Mouse (Mus musculus) hindbrain, embryonic 11.5 days (tissue): ENCODE measurements at regions not wholly inside any gene's neighbourhood (a gene's known extent, or its start where the extent isn't known, plus 50 kb on each side); places are given as distances from the start of the nearest gene placed in this dataset.

Experiments
- ATAC-seq: fragments of 200-750 bp; cut with Nextera tagmentation; 2 replicates; pipeline ENCODE4 v1.8.0; 2017; ENCODE audit warnings: mild to moderate bottlenecking, moderate TSS enrichment, moderate library complexity; ENCODE audit not compliant: low FRiP score
- DNase-seq: peaks from one replicate; pipeline ENCODE4 v3.0.0-alpha.2; 2015; ENCODE audit warnings: low spot score
- H3K27ac ChIP-seq: fragments of 300-500 bp; sonication (generic); 2 replicates; pipeline ENCODE4 v1.5.1; 2014; ENCODE audit warnings: mild to moderate bottlenecking, low read depth, low read length
- H3K27me3 ChIP-seq: fragments of 300-500 bp; sonication (generic); 2 replicates; pipeline ENCODE4 v1.6.1; 2014; ENCODE audit warnings: mild to moderate bottlenecking, low read length, moderate library complexity, mixed read lengths; ENCODE audit not compliant: control insufficient read depth, insufficient read depth
- H3K36me3 ChIP-seq: fragments of 300-500 bp; sonication (generic); 2 replicates; pipeline ENCODE4 v1.6.1; 2014; ENCODE audit warnings: mild to moderate bottlenecking, low read length, moderate library complexity, mixed read lengths; ENCODE audit not compliant: control insufficient read depth, insufficient read depth
- H3K4me1 ChIP-seq: fragments of 300-500 bp; sonication (generic); replicated peaks from 2 replicates; pipeline ENCODE4 v1.6.1; 2014; ENCODE audit warnings: low read length, mixed read lengths; ENCODE audit not compliant: control insufficient read depth, insufficient read depth
- H3K4me2 ChIP-seq: fragments of 300-500 bp; sonication (generic); replicated peaks from 2 replicates; pipeline ENCODE4 v1.6.1; 2014; ENCODE audit warnings: mild to moderate bottlenecking, low read depth, low read length
- H3K4me3 ChIP-seq: fragments of 300-500 bp; sonication (generic); 2 replicates; pipeline ENCODE4 v1.5.1; 2014; ENCODE audit warnings: low read depth, low read length
- H3K9ac ChIP-seq: fragments of 300-500 bp; sonication (generic); 2 replicates; pipeline ENCODE4 v1.6.1; 2014; ENCODE audit warnings: low read depth, low read length
- H3K9me3 ChIP-seq: fragments of 300-500 bp; sonication (generic); 2 replicates; pipeline ENCODE4 v1.6.1; 2016; ENCODE audit warnings: low read length; ENCODE audit not compliant: control insufficient read depth
- WGBS: fragments of 180-500 bp; shearing (Covaris S2); extraction: QIAGEN DNeasy Blood & Tissue Kit; methylation state at CpG from one replicate; pipeline ENCODE4 v1.1.7; 2014; 5-methylcytosine and 5-hydroxymethylcytosine counted together

DNA sequence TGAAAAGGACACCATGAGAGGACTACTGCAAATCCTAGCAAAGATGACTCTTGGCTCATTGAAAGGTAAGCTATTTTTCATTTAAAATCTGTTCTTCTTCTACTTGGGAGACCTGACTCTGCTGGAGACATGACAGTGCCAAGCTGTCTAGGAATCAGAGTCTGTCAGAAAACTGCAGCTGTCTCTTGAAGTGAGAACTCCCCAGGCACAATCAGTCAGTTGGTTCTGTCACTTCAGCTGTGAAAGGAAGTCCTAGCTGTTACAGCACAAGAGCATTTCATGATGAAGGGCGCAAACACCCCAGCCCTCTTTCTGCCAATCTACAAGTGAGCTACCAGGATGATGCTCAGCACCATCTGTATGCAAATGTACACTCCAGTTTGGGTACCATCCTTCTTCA lies 442.4 kb downstream of the Ipmk start:
- Histone ChIP-seq H3K27ac (no peak overlapping the region), H3K27me3 (no peaks in the 10 kb centered on the region), H3K4me2 (no peak overlapping the region), H3K9ac (no peak overlapping the region), H3K9me3 (no peaks in the 10 kb centered on the region), H3K36me3 (no peaks in the 10 kb centered on the region), H3K4me3 (no peak overlapping the region), H3K4me1 (no peaks in the 10 kb centered on the region)
- DNase-seq (no peak), ATAC-seq (no peak)
- WGBS: 95% methylated on average over 1 of the region's 1 CpGs

DNA sequence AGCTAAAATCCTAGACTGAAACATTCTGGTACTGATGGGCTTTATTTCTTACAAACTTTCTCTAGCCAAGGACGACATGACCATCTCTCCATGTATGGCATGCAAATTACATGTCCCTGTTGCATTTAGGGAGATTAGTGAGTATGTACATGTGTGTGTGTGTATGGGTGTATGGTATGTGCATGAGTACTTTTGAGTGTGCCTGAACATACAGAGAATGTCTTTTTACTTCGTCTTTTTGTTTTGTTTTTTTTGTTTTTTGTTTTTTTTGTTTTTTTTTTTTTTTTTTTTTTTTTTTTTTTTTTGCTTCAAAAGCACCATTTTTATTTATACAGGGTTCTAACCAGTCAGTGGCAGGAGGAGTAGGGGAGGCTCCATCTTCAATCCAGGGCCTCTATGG lies 451.1 kb downstream of the Ipmk start:
- no peak for DNase-seq
- ATAC-seq: no peak

DNA sequence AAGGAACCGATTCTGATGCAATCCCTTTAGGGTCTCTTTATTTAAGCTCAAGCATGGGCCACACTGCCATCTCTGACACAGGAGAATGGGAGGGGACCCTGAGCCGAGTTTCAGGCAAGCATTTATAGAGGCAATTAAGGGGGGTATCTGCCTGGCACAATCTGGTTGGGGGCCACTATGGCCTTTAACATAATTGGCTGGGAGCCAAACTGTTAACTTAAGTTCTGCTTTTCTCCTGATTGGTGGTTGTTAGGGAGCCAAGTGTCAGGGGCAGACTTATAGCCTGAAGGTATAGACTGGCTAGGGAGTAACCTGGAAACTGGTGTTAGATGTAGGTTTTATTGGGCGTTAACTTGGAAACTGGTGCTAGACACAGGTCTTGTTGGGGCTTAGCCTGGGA lies 454.9 kb downstream of the Ipmk start:
- Histone ChIP-seq H3K27ac (no peak overlapping the region), H3K9me3 (no peaks in the 10 kb centered on the region), H3K4me3 (no peak overlapping the region), H3K36me3 (no peaks in the 10 kb centered on the region), H3K27me3 (no peaks in the 10 kb centered on the region), H3K4me2 (no peak overlapping the region), H3K4me1 (no peaks in the 10 kb centered on the region), H3K9ac (no peak overlapping the region)
- DNase-seq: no peak
- ATAC-seq: no peak
- WGBS: 90% methylated on average over 3 of the region's 3 CpGs

More for the DNA sequence above, 451.1 kb downstream of the Ipmk start:
- H3K36me3 ChIP-seq: no peaks in the 10 kb centered on the region
- no peak overlapping the region for H3K4me2 ChIP-seq
- WGBS: 82% methylated on average over 2 of the region's 2 CpGs
- no peak overlapping the region for H3K4me3 ChIP-seq
- H3K9ac ChIP-seq: no peak overlapping the region
- H3K4me1 ChIP-seq: no peaks in the 10 kb centered on the region
- no peak overlapping the region for H3K27ac ChIP-seq
- H3K9me3 ChIP-seq: no peaks in the 10 kb centered on the region
- H3K27me3 ChIP-seq: no peaks in the 10 kb centered on the region

DNA sequence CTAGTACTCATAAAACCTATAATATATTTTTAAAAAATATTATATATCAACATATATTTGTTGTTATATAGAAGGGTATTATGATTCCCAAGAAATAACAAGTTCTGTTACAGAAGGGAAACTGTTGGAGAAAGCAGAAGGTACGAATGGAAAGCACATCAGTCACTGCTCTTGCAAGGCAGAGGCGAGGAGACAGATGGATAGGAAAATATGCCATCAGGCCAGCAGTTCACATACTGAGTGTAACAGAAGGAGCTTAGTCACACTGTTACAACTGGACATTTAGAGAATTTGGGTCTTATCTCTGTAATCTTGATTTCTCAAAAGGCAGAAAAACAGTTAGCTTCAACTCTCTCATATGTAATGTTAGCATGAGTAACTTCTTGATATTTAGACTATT lies 485.1 kb downstream of the Ipmk start:
- Histone ChIP-seq H3K4me2 (no peak overlapping the region), H3K4me1 (no peaks in the 10 kb centered on the region), H3K9ac (no peak overlapping the region), H3K9me3 (no peaks in the 10 kb centered on the region), H3K27ac (no peak overlapping the region), H3K27me3 (no peaks in the 10 kb centered on the region), H3K36me3 (no peaks in the 10 kb centered on the region), H3K4me3 (no peak overlapping the region)
- WGBS: 85% methylated on average over 2 of the region's 2 CpGs
- no peak for DNase-seq
- no peak for ATAC-seq

DNA sequence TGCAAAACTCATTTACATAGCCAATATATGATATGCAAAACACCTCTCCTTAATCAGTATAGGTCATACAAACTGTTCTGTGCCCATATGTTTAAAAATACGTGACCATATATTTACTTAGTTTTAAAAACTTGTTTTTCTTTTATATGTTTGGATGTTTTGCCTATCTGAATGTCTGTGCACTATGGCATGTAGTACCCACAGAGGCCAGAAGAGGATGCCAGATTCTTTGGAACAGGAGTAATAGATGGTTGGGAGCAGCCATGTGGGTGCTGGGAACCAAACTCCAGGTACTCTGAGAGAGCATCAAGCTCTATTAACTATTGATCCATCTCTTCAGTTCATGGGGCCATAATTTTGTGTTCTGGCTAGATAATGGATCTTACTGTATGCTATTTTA lies 487.5 kb downstream of the Ipmk start:
- H3K36me3 ChIP-seq: no peaks in the 10 kb centered on the region
- no peaks in the 10 kb centered on the region for H3K9me3 ChIP-seq
- DNase-seq: no peak
- H3K27me3 ChIP-seq: no peaks in the 10 kb centered on the region
- no peaks in the 10 kb centered on the region for H3K4me1 ChIP-seq
- no peak overlapping the region for H3K4me2 ChIP-seq
- 65% methylated on average over 1 of the region's 1 CpGs for WGBS
- no peak for ATAC-seq
- no peak overlapping the region for H3K27ac ChIP-seq
- H3K4me3 ChIP-seq: no peak overlapping the region
- H3K9ac ChIP-seq: no peak overlapping the region

DNA sequence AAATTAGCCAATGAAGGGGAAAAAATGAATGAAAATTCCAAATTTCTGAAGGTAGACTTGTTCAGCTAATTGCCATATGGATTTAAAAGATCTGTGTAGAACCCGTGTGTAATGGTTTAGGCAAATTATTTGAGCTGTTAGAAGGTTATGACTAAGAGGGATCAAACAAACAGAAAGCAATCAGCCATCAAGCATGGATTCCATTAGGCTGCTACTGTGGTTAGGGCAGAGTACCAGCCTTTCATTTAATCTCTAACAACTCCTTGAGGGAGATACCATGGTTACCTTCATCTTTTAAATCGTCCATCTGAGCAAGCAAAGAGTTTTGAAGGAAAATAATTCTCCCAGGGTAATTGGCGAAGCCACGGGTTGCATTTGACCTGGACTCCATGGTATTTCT lies 509.5 kb downstream of the Ipmk start:
- H3K9ac ChIP-seq: no peak overlapping the region
- no peaks in the 10 kb centered on the region for H3K36me3 ChIP-seq
- no peak overlapping the region for H3K4me2 ChIP-seq
- no peaks in the 10 kb centered on the region for H3K27me3 ChIP-seq
- ATAC-seq (0 out of 2 replicates have a peak, but pooled peaks have one; percentile 4), DNase-seq (no peak)
- H3K4me1 ChIP-seq: no peaks in the 10 kb centered on the region
- no peak overlapping the region for H3K4me3 ChIP-seq
- no peak overlapping the region for H3K27ac ChIP-seq
- 83% methylated on average over 4 of the region's 4 CpGs for WGBS
- H3K9me3 ChIP-seq: no peaks in the 10 kb centered on the region

DNA sequence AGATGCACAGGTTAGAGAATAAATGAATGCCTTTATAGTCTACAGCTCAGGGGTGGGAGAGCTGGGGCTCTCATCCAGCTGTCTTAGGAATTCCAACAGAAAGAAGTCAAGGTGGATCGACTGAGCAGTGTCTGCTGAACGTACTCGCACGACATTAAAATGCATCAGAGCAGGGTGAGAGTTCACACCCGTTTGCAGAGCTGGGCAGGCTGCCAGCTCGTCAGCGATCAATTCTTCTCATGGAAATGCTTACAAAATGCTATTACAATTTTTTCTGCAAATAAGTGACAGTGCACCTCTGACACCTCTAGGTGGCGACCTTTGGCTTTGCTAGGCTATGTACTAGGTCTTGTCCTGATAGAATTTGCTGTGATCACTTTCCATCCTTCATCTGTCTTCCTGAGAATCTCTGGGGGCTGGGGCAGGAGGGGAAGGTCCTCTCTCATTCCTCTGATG lies 510.0 kb downstream of the Ipmk start:
- H3K9me3 ChIP-seq: no peaks in the 10 kb centered on the region
- whole genome bisulfite sequencing: 49% methylated on average over 8 of the region's 8 CpGs
- no peak overlapping the region for H3K27ac ChIP-seq
- H3K4me2 ChIP-seq: no peak overlapping the region
- ATAC-seq: peak; percentile 91
- no peak overlapping the region for H3K4me3 ChIP-seq
- H3K36me3 ChIP-seq: no peaks in the 10 kb centered on the region
- no peaks in the 10 kb centered on the region for H3K4me1 ChIP-seq
- peak; percentile 70 for DNase-seq
- no peak overlapping the region for H3K9ac ChIP-seq
- no peaks in the 10 kb centered on the region for H3K27me3 ChIP-seq

DNA sequence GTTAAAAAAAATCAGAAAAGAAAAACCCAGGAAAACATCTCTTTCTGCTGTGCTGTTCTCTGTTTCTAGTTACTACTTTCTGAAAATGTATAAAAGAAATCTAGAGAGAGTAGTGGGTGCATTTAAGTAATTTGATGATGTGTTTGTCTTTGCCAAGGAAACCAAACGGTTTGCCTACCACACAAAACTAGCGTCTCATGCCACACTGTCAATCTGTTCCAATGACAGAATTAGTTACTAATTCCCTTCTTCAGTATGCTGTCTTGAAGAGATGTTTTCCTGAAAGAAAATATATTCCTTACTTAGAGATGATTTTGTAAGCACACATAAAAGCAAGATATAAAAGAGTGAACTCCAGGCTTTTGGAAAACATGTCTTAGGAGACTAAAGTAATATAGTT lies 546.2 kb downstream of the Ipmk start:
- Histone ChIP-seq H3K27ac (no peak overlapping the region), H3K9ac (no peak overlapping the region), H3K4me2 (no peak overlapping the region), H3K4me3 (no peak overlapping the region), H3K4me1 (no peaks in the 10 kb centered on the region), H3K9me3 (no peaks in the 10 kb centered on the region), H3K27me3 (no peaks in the 10 kb centered on the region), H3K36me3 (no peaks in the 10 kb centered on the region)
- ATAC-seq (no peak), DNase-seq (no peak)
- WGBS: 77% methylated on average over 2 of the region's 2 CpGs

DNA sequence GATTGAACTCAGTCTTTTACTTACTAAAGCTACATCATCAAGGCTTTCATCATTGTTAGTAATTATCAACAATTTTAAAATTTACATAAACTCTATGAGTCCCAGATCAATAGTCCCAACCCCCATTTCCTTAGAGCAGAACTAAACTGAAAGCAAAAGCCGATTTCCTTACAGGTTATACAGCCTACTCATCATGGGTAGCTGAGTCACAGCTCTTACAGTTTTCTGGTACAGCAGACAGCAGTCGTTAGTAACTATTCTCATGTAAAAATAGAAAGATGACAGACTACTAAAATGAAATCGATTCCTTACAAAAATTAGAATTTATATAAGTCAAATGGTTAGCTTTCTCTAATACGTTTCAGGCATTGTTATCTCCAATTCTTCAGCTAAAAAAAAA lies 557.5 kb downstream of the Ipmk start:
- Histone ChIP-seq H3K9me3 (no peaks in the 10 kb centered on the region), H3K27ac (no peak overlapping the region), H3K27me3 (no peaks in the 10 kb centered on the region), H3K9ac (no peak overlapping the region), H3K36me3 (no peaks in the 10 kb centered on the region), H3K4me2 (no peak overlapping the region), H3K4me1 (no peaks in the 10 kb centered on the region), H3K4me3 (no peak overlapping the region)
- WGBS: 81% methylated on average over 4 of the region's 4 CpGs
- no peak for DNase-seq
- no peak for ATAC-seq
